Mouse (Mus musculus) forebrain, embryonic 16.5 days (tissue): Measurements from ENCODE around the gene Slc32a1. TPM values are rescaled to one million over a fixed set of nuclear protein-coding genes. Genes with fewer than 3 reads are reported as not detected.

ENCODE experiments used
- ATAC-seq: fragments of 200-750 bp; cut with Nextera tagmentation; 2 replicates; pipeline ENCODE4 v1.8.0; 2017; ENCODE audit warnings: mild to moderate bottlenecking, moderate library complexity
- H3K27ac ChIP-seq: fragments of 300-500 bp; sonication (generic); 2 replicates; pipeline ENCODE4 v1.5.1; 2014; ENCODE audit warnings: low read length, control low read depth
- H3K27me3 ChIP-seq: fragments of 300-500 bp; sonication (generic); replicated peaks from 2 replicates; pipeline ENCODE4 v1.6.1; 2014; ENCODE audit warnings: low read length; ENCODE audit not compliant: control insufficient read depth, insufficient read depth
- H3K36me3 ChIP-seq: fragments of 300-500 bp; sonication (generic); 2 replicates; pipeline ENCODE4 v1.6.1; 2014; ENCODE audit not compliant: control insufficient read depth, insufficient read depth
- H3K4me1 ChIP-seq: fragments of 300-500 bp; sonication (generic); replicated peaks from 2 replicates; pipeline ENCODE4 v1.6.1; 2014; ENCODE audit warnings: low read length; ENCODE audit not compliant: control insufficient read depth, insufficient read depth
- H3K4me2 ChIP-seq: fragments of 300-500 bp; sonication (generic); 2 replicates; pipeline ENCODE4 v1.6.1; 2014; ENCODE audit warnings: mild to moderate bottlenecking, low read length, control low read depth
- H3K4me3 ChIP-seq: fragments of 300-500 bp; sonication (generic); replicated peaks from 2 replicates; pipeline ENCODE4 v1.5.1; 2014; ENCODE audit warnings: mild to moderate bottlenecking, low read length, control low read depth
- H3K9ac ChIP-seq: fragments of 300-500 bp; sonication (generic); replicated peaks from 2 replicates; pipeline ENCODE4 v1.6.1; 2014; ENCODE audit warnings: low read depth, low read length, control low read depth
- H3K9me3 ChIP-seq: fragments of 300-500 bp; sonication (generic); 2 replicates; pipeline ENCODE4 v1.6.1; 2016; ENCODE audit warnings: low read length; ENCODE audit not compliant: control insufficient read depth
- WGBS: fragments of 180-500 bp; shearing (Covaris S2); extraction: QIAGEN DNeasy Blood & Tissue Kit; methylation state at CpG from one replicate; pipeline ENCODE4 v1.1.7; 2014; 5-methylcytosine and 5-hydroxymethylcytosine counted together
- polyA plus RNA-seq: library from polyadenylated mRNA; unstranded; fragments of >200 nt; fragmentation: Nextera tagmentation; extraction: Ambion mirVana; gene quantifications from 2 replicates; pipeline ENCODE4 v1.2.1, GENCODE M21; 2015

Gene Slc32a1
- polyA plus RNA-seq, 1 experiment from 2014 or later: 7.7 TPM

DNA sequence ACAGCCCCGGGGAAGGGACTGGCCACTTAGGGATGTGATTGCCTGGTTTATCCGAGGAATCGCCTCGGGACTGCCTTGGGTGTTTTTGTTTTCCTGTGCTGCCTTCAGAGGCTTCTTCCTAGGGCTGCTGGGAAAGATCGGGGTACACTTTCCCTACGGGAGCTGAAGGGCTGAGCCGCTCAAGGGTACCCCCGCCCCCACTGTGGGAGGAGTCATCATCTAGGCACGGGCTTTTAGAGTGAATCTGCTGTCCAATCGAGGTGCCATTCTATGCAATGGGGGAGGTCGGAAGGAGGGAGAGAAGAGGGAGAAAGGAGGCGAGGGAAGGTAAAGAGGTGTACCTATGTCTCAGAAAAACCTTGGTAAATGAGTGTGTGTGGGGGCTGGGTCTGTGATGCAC, 5.7 kb downstream of the Slc32a1 start:
- Histone ChIP-seq H3K9me3 (no peaks in the 10 kb centered on the region), H3K4me2 (peak overlapping the region; percentile 61), H3K27me3 (peaks cover 51% of the 10 kb centered on the region), H3K9ac (peak overlapping the region; percentile 41; the same call in 1 of the 2 replicates), H3K36me3 (no peaks in the 10 kb centered on the region), H3K4me3 (peak overlapping the region; percentile 59), H3K4me1 (peaks cover 18% of the 10 kb centered on the region), H3K27ac (peak overlapping the region; percentile 64)
- WGBS: under 1% methylated on average over 12 of the region's 12 CpGs
- peak; percentile 76 for ATAC-seq

DNA sequence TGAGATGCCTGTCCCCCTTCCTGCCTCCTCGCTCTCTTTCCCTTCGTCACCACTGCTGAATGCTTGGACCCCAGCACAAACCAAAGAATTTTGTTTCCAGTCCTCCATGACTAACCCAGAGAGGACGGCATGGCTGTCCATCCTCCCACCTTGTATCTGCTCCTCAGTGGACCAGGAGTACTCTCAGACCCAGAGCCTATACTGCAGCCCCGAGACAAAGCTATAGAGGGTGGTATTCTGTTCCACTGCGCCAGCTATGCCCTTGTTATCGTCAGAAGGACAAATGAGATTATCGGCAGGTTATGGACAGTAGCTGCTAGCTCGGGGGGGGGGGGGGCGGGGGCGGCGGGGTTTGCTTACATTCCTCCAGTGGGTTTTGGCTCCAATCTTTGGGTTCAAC, 6.2 kb downstream of the Slc32a1 start:
- WGBS: 4% methylated on average over 11 of the region's 11 CpGs
- peak overlapping the region; percentile 59 for H3K4me3 ChIP-seq
- peaks cover 18% of the 10 kb centered on the region for H3K4me1 ChIP-seq
- H3K9me3 ChIP-seq: no peaks in the 10 kb centered on the region
- ATAC-seq: peak; percentile 19; the same call in 1 of the 2 replicates
- peaks cover 49% of the 10 kb centered on the region for H3K27me3 ChIP-seq
- H3K27ac ChIP-seq: peak overlapping the region; percentile 64
- 0 out of 2 replicates have a peak overlapping the region, but pooled peaks have one; percentile 41 for H3K9ac ChIP-seq
- no peaks in the 10 kb centered on the region for H3K36me3 ChIP-seq
- peak overlapping the region; percentile 61 for H3K4me2 ChIP-seq

DNA sequence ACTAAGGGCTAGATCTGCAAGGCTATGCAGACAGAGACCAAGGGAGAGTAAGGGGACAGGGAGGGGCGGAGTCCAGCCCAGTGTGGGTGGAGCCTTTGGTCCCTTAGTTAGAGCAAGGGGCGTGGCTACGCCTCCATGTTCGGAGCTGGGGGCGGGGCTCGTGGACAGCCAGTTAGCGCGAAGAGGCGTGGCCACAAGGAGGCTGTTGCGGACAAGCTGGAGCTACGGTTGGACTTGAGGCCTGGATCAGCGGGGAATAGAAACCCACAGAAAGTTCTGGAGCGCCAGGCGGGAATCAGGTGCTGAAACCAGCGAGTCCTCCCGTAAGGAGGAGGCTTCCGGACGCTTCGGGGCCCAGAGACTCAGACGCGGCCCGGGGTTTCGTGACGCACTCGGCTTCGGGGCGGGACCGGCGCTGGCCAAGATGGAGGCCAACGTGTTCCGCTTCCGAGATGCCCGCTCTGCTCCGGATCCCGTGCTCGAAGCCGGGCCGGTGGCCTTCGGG, 14.2 kb downstream of the Slc32a1 start, which contains the start of gene Actr5:
Gene Actr5, plus strand, starts transcription at position 171 of the 505 bp plus-strand sequence.
- H3K4me2 ChIP-seq: peak within 1 kb of the TSS; percentile 93
- ATAC-seq: peak; percentile 91
- H3K4me3 ChIP-seq: peak within 1 kb of the TSS; percentile 93
- peak within 1 kb of the TSS; percentile 88 for H3K27ac ChIP-seq
- peak within 1 kb of the TSS; percentile 82 for H3K9ac ChIP-seq
- peaks cover 5% of the 10 kb centered on the region; the same call in 1 of the 2 replicates for H3K27me3 ChIP-seq
- WGBS: 0% methylated on average over 39 of the region's 39 CpGs
- H3K4me1 ChIP-seq: peaks cover 16% of the 10 kb centered on the region
- no peaks in the 10 kb centered on the region for H3K9me3 ChIP-seq
- peaks cover 3% of the 10 kb centered on the region; the same call in 1 of the 2 replicates for H3K36me3 ChIP-seq

DNA sequence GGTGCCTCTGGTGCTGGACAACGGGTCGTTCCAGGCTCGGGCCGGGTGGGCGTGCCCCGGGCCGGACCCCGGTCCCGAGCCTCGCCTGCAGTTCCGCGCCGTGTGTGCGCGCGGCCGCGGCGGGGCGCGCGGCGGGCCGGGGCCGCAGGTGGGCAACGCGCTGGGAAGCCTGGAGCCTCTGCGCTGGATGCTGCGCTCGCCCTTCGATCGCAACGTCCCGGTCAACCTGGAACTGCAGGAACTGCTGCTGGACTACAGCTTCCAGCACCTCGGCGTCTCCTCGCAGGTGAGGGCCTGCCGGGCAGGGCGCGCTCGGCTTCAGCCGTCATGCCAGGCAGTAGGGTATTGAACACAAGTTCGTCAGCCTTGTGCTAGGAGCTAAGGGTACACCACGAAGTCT, 14.7 kb downstream of the Slc32a1 start:
- H3K4me1 ChIP-seq: peaks cover 16% of the 10 kb centered on the region
- peaks cover 3% of the 10 kb centered on the region; the same call in 1 of the 2 replicates for H3K36me3 ChIP-seq
- peaks cover under 1% of the 10 kb centered on the region; the same call in 1 of the 2 replicates for H3K27me3 ChIP-seq
- H3K4me2 ChIP-seq: peak overlapping the region; percentile 93
- no peaks in the 10 kb centered on the region for H3K9me3 ChIP-seq
- WGBS: 0% methylated on average over 34 of the region's 44 CpGs
- peak; percentile 57 for ATAC-seq
- H3K4me3 ChIP-seq: peak overlapping the region; percentile 93
- H3K9ac ChIP-seq: peak overlapping the region; percentile 82
- peak overlapping the region; percentile 88 for H3K27ac ChIP-seq

DNA sequence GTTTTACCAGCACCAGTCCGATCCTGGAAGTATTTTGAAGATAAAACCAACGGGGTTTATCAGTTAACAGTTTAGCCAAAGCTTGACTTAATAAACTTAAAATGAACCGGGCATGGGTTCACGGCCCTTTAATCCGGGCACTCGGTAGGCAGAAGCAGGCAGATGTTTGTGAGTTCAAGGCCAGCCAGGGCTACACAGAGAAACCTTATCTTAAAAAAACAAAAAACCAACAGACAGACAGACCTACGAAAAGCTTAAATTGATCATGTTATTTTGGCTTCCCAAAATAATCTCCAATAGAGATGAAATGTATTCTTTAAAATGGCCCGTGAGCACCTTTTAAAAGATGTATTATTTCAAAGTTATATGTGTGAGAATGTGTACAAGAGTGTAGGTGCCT, 15.1 kb downstream of the Slc32a1 start:
- Histone ChIP-seq H3K9ac (peak overlapping the region; percentile 82), H3K27ac (no peak overlapping the region), H3K36me3 (peaks cover 4% of the 10 kb centered on the region; the same call in 1 of the 2 replicates), H3K4me1 (peaks cover 16% of the 10 kb centered on the region), H3K27me3 (no peaks in the 10 kb centered on the region), H3K9me3 (no peaks in the 10 kb centered on the region), H3K4me3 (peak overlapping the region; percentile 93), H3K4me2 (peak overlapping the region; percentile 93)
- WGBS: 42% methylated on average over 8 of the region's 8 CpGs
- no peak for ATAC-seq

DNA sequence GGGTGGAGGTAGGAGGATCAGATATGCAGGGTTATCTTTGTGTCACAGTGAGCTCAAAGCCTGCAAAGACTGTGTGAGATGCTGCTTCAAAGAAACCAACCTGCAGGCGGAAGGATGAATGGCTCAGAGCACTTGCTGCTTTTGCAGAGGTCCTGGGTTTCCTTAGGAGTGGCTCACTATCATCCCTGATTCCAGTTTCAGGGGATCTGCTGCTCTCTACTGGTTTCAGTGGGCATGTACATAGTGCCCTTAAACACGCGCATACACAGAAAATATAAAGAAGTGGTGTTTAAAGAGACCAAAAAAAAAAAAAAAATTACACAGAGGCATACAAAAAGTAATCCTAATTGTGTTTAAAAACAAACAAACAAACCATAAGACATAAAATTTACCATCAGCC, 18.3 kb downstream of the Slc32a1 start:
- H3K27me3 ChIP-seq: no peaks in the 10 kb centered on the region
- H3K27ac ChIP-seq: no peak overlapping the region
- peaks cover 16% of the 10 kb centered on the region for H3K4me1 ChIP-seq
- H3K9ac ChIP-seq: no peak overlapping the region
- no peak overlapping the region for H3K4me2 ChIP-seq
- H3K9me3 ChIP-seq: no peaks in the 10 kb centered on the region
- ATAC-seq: no peak
- WGBS: 60% methylated on average over 3 of the region's 3 CpGs
- H3K36me3 ChIP-seq: peaks cover 11% of the 10 kb centered on the region
- H3K4me3 ChIP-seq: no peak overlapping the region

DNA sequence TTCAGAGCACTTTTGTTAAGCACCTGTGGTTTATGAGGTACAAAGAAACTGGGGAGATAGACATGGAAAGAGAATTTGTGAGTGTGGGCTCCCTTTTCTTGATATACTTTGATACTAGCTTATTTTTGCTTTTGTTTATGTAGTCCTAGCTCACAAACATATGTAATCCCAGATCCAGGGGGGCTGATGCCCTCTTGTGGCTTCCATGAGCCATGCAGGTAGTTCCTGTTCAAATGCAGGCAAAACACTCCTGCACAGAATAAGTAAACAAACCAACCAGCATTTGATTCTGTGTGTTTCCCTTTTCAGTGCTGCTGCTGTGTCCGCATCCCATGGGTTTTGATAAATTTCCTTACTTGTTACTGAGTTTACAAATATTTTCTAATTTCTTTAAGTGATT, 18.8 kb downstream of the Slc32a1 start:
- WGBS: 71% methylated on average over 1 of the region's 1 CpGs

DNA sequence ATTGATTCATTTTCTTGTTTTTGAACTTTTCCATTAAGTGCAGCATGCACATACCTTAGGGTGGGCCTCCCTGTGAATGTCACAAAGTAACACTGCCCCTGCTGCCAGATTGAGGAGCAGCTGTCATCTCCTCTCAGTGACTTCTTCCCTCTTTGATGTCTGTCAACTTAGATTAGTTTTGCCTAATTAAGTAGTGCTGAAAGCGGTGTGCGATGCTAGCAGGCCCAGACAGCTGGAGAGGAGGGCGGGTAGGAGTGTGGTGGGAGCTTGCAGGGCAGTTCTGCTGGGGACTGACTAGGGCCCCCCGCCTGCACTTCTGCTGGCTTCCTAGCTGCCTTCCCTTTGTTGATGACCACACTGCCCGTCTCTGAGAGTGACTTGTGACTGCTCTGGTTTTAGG, 21.3 kb downstream of the Slc32a1 start:
- Histone ChIP-seq H3K27me3 (no peaks in the 10 kb centered on the region), H3K9ac (no peak overlapping the region), H3K4me1 (peaks cover under 1% of the 10 kb centered on the region), H3K4me3 (no peak overlapping the region), H3K9me3 (no peaks in the 10 kb centered on the region), H3K4me2 (no peak overlapping the region), H3K36me3 (peaks cover 21% of the 10 kb centered on the region), H3K27ac (no peak overlapping the region)
- ATAC-seq: no peak
- WGBS: 76% methylated on average over 5 of the region's 5 CpGs

More for the DNA sequence above, 18.8 kb downstream of the Slc32a1 start:
- Histone ChIP-seq H3K9ac (no peak overlapping the region), H3K4me2 (no peak overlapping the region), H3K9me3 (no peaks in the 10 kb centered on the region), H3K4me1 (peaks cover 16% of the 10 kb centered on the region), H3K27ac (no peak overlapping the region), H3K36me3 (peaks cover 11% of the 10 kb centered on the region), H3K4me3 (no peak overlapping the region), H3K27me3 (no peaks in the 10 kb centered on the region)
- no peak for ATAC-seq

DNA sequence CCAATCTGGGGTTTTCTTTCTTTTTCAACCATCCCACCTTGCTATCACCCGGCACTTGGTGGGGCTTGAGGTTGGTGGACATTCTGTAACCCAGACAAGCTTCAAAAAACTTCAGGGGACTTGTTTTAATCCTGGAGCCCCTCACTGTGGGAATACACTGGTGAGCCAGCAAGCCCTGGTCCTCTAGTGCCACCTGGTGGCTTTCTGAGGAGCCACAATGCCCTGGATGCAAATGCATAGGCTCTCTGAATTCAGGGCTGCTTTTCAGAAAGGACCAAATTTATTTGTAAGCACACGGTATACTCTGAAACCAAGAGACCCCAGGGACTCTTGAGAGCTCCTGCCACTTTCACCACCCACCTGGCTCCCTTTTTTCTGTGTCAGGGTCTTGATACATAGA, 31.3 kb downstream of the Slc32a1 start:
- no peaks in the 10 kb centered on the region for H3K27me3 ChIP-seq
- no peaks in the 10 kb centered on the region for H3K9me3 ChIP-seq
- no peak overlapping the region for H3K27ac ChIP-seq
- H3K4me3 ChIP-seq: no peak overlapping the region
- H3K9ac ChIP-seq: no peak overlapping the region
- peak; percentile 67 for ATAC-seq
- no peaks in the 10 kb centered on the region for H3K4me1 ChIP-seq
- H3K36me3 ChIP-seq: peaks cover 13% of the 10 kb centered on the region
- WGBS: 12% methylated on average over 2 of the region's 2 CpGs
- H3K4me2 ChIP-seq: no peak overlapping the region
